Mouse (Mus musculus): ENCODE measurements around the gene Apbb2. TPM values are rescaled to one million over a fixed set of nuclear protein-coding genes. Genes with fewer than 3 reads are reported as not detected.

The Apbb2 gene
- polyA plus RNA-seq, 1 experiment: 22.6 TPM

DNA sequence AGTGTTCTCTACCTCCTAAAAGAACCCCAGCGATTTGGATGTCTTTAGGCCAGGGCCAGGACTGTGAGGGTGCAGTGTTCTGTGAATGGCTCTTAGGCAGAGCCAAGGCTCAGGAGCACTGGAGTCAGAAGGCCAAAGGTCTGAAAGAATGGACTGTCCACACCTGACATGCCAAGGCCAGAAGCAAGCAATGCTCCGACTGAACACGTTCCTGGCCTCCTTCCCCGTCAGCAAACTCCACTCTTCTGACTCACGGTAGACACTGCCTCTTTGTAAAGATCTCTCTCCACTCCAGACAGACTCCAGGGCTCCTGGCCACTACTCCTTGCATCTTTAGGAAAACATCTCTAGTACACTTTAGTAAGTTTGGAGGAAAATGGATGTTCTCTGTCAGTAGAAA, 163.3 kb downstream of the Apbb2 start:
- Histone ChIP-seq H3K27me3 (ENCODE audit: control insufficient read depth, insufficient read depth, insufficient read length) (no peaks in the 10 kb centered on the region), H3K79me2 (ENCODE audit: control insufficient read depth, insufficient read depth) (peaks cover 25% of the 10 kb centered on the region), H3K4me3 (ENCODE audit: insufficient read depth, poor library complexity, severe bottlenecking) (no peak overlapping the region), H3ac (ENCODE audit: control insufficient read depth, insufficient read length, low read depth) (no peak overlapping the region), H3K36me3 (ENCODE audit: control insufficient read depth, insufficient read depth) (peaks cover 24% of the 10 kb centered on the region), H3K79me3 (ENCODE audit: low read depth) (peaks cover 2% of the 10 kb centered on the region)
- no peak for TF ChIP-seq FOSL1 (IDR thresholded peaks at IDR 0.05; ENCODE audit: insufficient read depth, low read length, poor library complexity, severe bottlenecking)
- no peak for TF ChIP-seq CTCF (IDR thresholded peaks at IDR 0.05; ENCODE audit: control insufficient read depth, insufficient read depth, insufficient read length)
- no peak for TF ChIP-seq MAX (IDR thresholded peaks at IDR 0.05)
- no peak for TF ChIP-seq USF1 (IDR thresholded peaks at IDR 0.05; ENCODE audit: low read depth)
- TF ChIP-seq MYOG (IDR thresholded peaks at IDR 0.05; ENCODE audit: control insufficient read depth, extremely low read depth, insufficient read length): no peak
- no peak for TF ChIP-seq MYOD1 (IDR thresholded peaks at IDR 0.05; ENCODE audit: control insufficient read depth, insufficient read length, low read depth)
- TF ChIP-seq CEBPB (IDR thresholded peaks at IDR 0.05; ENCODE audit: low read depth): no peak

DNA sequence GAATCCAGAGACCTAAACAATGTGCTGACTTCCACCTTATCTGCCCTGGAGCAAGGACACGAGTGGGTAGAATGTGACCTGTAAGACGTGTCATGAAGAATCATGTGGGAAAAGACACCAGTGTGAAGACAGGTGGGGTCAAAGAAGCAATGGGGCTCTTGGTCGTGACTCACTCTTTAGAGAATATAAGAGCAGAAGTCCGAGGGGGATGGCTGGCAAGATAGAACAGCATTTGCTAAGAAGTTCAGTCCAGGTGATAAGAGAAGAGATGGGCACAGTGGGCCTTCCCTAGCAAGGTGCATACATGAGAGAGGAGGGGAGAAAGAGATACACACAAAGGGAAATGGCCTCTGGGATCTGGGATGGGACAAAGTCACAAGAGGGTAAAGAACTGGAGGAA, 163.8 kb downstream of the Apbb2 start:
- H3K36me3 ChIP-seq (ENCODE audit: control insufficient read depth, insufficient read depth): peaks cover 24% of the 10 kb centered on the region
- H3K4me3 ChIP-seq (ENCODE audit: insufficient read depth, poor library complexity, severe bottlenecking): no peak overlapping the region
- TF ChIP-seq MYOD1 (IDR thresholded peaks at IDR 0.05; ENCODE audit: control insufficient read depth, insufficient read length, low read depth) (no peak), USF1 (IDR thresholded peaks at IDR 0.05; ENCODE audit: low read depth) (no peak), CEBPB (IDR thresholded peaks at IDR 0.05; ENCODE audit: low read depth) (no peak), FOSL1 (IDR thresholded peaks at IDR 0.05; ENCODE audit: insufficient read depth, low read length, poor library complexity, severe bottlenecking) (no peak), CTCF (IDR thresholded peaks at IDR 0.05; ENCODE audit: control insufficient read depth, insufficient read depth, insufficient read length) (no peak), MAX (IDR thresholded peaks at IDR 0.05) (no peak), MYOG (IDR thresholded peaks at IDR 0.05; ENCODE audit: control insufficient read depth, extremely low read depth, insufficient read length) (no peak)
- H3K27me3 ChIP-seq (ENCODE audit: control insufficient read depth, insufficient read depth, insufficient read length): no peaks in the 10 kb centered on the region
- no peak overlapping the region for H3ac ChIP-seq (ENCODE audit: control insufficient read depth, insufficient read length, low read depth)
- H3K79me3 ChIP-seq (ENCODE audit: low read depth): peaks cover 6% of the 10 kb centered on the region
- H3K79me2 ChIP-seq (ENCODE audit: control insufficient read depth, insufficient read depth): peaks cover 25% of the 10 kb centered on the region

DNA sequence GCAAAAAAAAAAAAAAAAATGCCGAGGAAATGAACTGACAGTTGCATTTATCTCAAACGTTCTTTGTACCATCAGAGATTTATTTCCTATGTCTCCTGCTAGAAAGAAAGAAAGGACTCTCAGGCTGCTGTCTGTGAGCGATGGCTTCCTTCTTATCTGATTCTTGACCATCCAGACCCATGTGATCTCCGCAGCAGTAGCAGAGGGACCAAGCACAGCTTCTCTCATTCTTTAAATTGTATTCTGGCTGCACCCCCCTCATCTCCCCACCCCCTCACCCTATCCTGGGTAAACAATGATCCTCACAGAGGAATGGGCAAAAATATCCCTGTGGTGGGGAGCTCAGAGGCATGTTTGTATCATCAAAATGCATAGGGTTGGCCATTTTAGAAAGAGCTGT, 165.5 kb downstream of the Apbb2 start:
- Histone ChIP-seq H3K79me2 (ENCODE audit: control insufficient read depth, insufficient read depth) (peaks cover 30% of the 10 kb centered on the region), H3ac (ENCODE audit: control insufficient read depth, insufficient read length, low read depth) (no peak overlapping the region), H3K27me3 (ENCODE audit: control insufficient read depth, insufficient read depth, insufficient read length) (no peaks in the 10 kb centered on the region), H3K4me3 (ENCODE audit: insufficient read depth, poor library complexity, severe bottlenecking) (no peak overlapping the region), H3K36me3 (ENCODE audit: control insufficient read depth, insufficient read depth) (peaks cover 36% of the 10 kb centered on the region), H3K79me3 (ENCODE audit: low read depth) (peaks cover 16% of the 10 kb centered on the region)
- TF ChIP-seq MYOG (IDR thresholded peaks at IDR 0.05; ENCODE audit: control insufficient read depth, extremely low read depth, insufficient read length) (no peak), FOSL1 (IDR thresholded peaks at IDR 0.05; ENCODE audit: insufficient read depth, low read length, poor library complexity, severe bottlenecking) (no peak), CEBPB (IDR thresholded peaks at IDR 0.05; ENCODE audit: low read depth) (no peak), MYOD1 (IDR thresholded peaks at IDR 0.05; ENCODE audit: control insufficient read depth, insufficient read length, low read depth) (no peak), USF1 (IDR thresholded peaks at IDR 0.05; ENCODE audit: low read depth) (no peak), MAX (IDR thresholded peaks at IDR 0.05) (no peak), CTCF (IDR thresholded peaks at IDR 0.05; ENCODE audit: control insufficient read depth, insufficient read depth, insufficient read length) (no peak)

DNA sequence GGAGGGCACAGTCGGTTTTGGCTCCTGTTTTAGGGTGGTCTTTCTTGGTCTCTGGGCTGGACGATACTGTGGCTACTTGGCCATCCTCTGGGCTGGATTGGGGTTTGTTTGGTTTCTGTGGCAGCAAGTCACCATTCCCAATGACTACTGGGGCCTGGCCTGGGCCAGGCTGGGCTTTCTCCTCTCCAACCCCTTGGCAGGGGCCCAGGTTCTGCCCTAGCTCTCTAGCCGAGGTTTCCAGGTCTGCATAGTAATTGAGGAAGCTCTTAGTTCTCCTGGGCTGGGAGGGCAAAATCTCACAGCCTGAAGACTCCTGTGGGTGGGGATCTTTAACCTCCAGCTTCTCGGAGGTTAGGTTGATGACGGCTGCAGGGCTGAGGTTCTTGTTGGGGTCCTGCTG, 167.0 kb downstream of the Apbb2 start:
- Histone ChIP-seq H3K4me3 (ENCODE audit: insufficient read depth, poor library complexity, severe bottlenecking) (no peak overlapping the region), H3K79me3 (ENCODE audit: low read depth) (peaks cover 19% of the 10 kb centered on the region), H3ac (ENCODE audit: control insufficient read depth, insufficient read length, low read depth) (no peak overlapping the region), H3K36me3 (ENCODE audit: control insufficient read depth, insufficient read depth) (peaks cover 41% of the 10 kb centered on the region), H3K79me2 (ENCODE audit: control insufficient read depth, insufficient read depth) (peaks cover 35% of the 10 kb centered on the region), H3K27me3 (ENCODE audit: control insufficient read depth, insufficient read depth, insufficient read length) (no peaks in the 10 kb centered on the region)
- TF ChIP-seq CEBPB (IDR thresholded peaks at IDR 0.05; ENCODE audit: low read depth) (no peak), FOSL1 (IDR thresholded peaks at IDR 0.05; ENCODE audit: insufficient read depth, low read length, poor library complexity, severe bottlenecking) (no peak), MYOD1 (IDR thresholded peaks at IDR 0.05; ENCODE audit: control insufficient read depth, insufficient read length, low read depth) (no peak), USF1 (IDR thresholded peaks at IDR 0.05; ENCODE audit: low read depth) (no peak), MYOG (IDR thresholded peaks at IDR 0.05; ENCODE audit: control insufficient read depth, extremely low read depth, insufficient read length) (no peak), CTCF (IDR thresholded peaks at IDR 0.05; ENCODE audit: control insufficient read depth, insufficient read depth, insufficient read length) (no peak), MAX (IDR thresholded peaks at IDR 0.05) (no peak)

DNA sequence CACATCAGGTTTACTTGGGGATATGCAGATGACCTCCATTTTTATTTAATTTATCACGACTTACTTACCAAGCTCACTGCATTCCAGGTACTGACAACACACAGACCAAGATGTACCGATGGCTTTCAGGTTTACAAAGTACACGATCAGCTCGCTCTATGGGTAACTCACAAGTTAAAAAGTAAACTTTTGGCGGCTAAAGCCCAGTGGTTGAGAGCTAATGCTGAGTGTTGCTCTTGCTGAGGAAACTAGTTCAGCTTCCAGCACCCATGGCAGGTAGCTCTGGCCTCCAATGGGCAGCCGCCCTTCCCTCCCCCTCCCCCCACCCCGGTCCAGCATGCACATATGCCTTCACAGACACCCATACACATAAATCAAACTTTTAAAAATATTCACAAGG, 173.1 kb downstream of the Apbb2 start:
- Histone ChIP-seq H3K27me3 (ENCODE audit: control insufficient read depth, insufficient read depth, insufficient read length) (no peaks in the 10 kb centered on the region), H3K79me2 (ENCODE audit: control insufficient read depth, insufficient read depth) (peaks cover 53% of the 10 kb centered on the region), H3K4me3 (ENCODE audit: insufficient read depth, poor library complexity, severe bottlenecking) (no peak overlapping the region), H3K36me3 (ENCODE audit: control insufficient read depth, insufficient read depth) (peaks cover 52% of the 10 kb centered on the region), H3K79me3 (ENCODE audit: low read depth) (peaks cover 30% of the 10 kb centered on the region), H3ac (ENCODE audit: control insufficient read depth, insufficient read length, low read depth) (no peak overlapping the region)
- TF ChIP-seq MAX (IDR thresholded peaks at IDR 0.05): no peak
- TF ChIP-seq MYOG (IDR thresholded peaks at IDR 0.05; ENCODE audit: control insufficient read depth, extremely low read depth, insufficient read length): no peak
- TF ChIP-seq MYOD1 (IDR thresholded peaks at IDR 0.05; ENCODE audit: control insufficient read depth, insufficient read length, low read depth): no peak
- TF ChIP-seq USF1 (IDR thresholded peaks at IDR 0.05; ENCODE audit: low read depth): no peak
- TF ChIP-seq CEBPB (IDR thresholded peaks at IDR 0.05; ENCODE audit: low read depth): no peak

DNA sequence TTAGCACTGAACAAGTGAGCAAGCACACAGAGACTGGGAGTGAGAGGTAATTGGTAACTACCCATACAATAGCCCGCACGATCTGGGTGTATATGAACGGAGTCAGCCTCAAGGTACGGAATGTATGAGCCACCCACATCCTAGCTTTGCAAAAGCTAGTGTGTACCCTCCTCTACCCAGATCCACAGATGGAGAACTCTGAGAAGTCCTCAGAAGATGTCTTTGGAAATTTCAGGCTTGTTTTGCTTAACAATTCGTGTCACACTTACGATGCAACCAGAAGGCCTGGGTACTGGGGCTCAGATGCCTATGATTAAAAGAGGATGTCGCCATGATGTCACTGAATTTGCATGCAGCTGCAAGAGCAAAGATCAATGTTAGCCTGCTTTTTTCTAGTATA, 176.3 kb downstream of the Apbb2 start:
- Histone ChIP-seq H3ac (ENCODE audit: control insufficient read depth, insufficient read length, low read depth) (no peak overlapping the region), H3K4me3 (ENCODE audit: insufficient read depth, poor library complexity, severe bottlenecking) (no peak overlapping the region), H3K27me3 (ENCODE audit: control insufficient read depth, insufficient read depth, insufficient read length) (no peaks in the 10 kb centered on the region), H3K79me3 (ENCODE audit: low read depth) (peaks cover 26% of the 10 kb centered on the region), H3K36me3 (ENCODE audit: control insufficient read depth, insufficient read depth) (peaks cover 37% of the 10 kb centered on the region), H3K79me2 (ENCODE audit: control insufficient read depth, insufficient read depth) (peaks cover 67% of the 10 kb centered on the region)
- TF ChIP-seq MYOG (IDR thresholded peaks at IDR 0.05; ENCODE audit: control insufficient read depth, extremely low read depth, insufficient read length): no peak
- no peak for TF ChIP-seq USF1 (IDR thresholded peaks at IDR 0.05; ENCODE audit: low read depth)
- TF ChIP-seq CTCF (IDR thresholded peaks at IDR 0.05; ENCODE audit: control insufficient read depth, insufficient read depth, insufficient read length): no peak
- TF ChIP-seq MAX (IDR thresholded peaks at IDR 0.05): no peak
- TF ChIP-seq CEBPB (IDR thresholded peaks at IDR 0.05; ENCODE audit: low read depth): no peak
- no peak for TF ChIP-seq FOSL1 (IDR thresholded peaks at IDR 0.05; ENCODE audit: insufficient read depth, low read length, poor library complexity, severe bottlenecking)
- no peak for TF ChIP-seq MYOD1 (IDR thresholded peaks at IDR 0.05; ENCODE audit: control insufficient read depth, insufficient read length, low read depth)
